Mouse (Mus musculus): Measurements from ENCODE around the gene Hbb-bh1.
"Not testable (repeated sequence)": the region's sequence is repeated elsewhere in the genome, so short reads cannot be mapped to it uniquely, and the experiment has no call there.

Hbb-bh1 gene

DNA sequence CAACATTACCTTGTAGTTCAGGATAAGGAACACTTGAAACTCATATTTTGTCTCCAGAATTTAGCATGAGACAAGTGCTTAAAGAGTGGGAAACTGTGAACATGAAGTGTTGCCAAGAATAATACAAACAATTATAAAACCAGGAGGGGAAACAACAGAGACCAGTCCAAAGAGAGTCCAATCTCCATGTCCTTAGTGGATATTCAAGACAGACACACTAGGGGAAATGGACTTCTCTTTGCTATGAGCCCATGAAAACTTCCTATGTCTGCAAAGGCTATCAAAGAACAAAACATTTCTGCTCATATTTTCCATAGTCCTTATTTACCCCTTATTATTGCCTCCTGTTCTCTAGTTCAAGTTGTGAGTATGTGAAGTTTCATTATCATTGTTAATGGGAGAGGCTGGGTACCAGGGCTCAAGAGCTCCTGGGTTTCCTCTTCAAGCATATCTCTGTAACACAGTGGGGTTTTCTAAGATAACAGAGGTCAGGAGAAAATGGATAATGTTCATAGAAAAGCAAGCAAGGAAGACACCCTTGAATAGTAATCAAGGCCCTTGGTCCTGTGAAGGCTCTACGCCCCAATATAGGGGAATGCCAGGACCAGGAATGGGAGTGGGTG is 31.6 kb downstream of the Hbb-bh1 start:
- DNase-seq, result no peak

DNA sequence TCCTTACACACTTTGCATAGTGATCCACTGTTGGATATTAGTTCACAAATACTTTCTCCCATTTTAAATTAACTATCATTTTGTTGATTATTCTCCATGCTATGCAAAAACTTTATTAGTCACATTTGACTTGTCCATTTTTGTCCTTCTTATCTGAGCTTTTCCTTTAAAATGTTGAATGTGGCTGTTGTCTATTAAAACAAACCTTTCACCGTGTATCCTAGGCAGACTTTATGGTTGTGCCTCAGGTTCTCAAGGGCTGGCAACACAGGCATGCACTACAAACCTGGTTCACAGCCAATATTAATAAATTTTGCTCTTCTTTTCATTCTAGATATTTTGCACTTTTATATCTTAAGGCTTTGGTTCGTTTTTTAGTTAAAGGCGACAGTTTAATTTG is 32.2 kb downstream of the Hbb-bh1 start:
- no peak for DNase-seq

DNA sequence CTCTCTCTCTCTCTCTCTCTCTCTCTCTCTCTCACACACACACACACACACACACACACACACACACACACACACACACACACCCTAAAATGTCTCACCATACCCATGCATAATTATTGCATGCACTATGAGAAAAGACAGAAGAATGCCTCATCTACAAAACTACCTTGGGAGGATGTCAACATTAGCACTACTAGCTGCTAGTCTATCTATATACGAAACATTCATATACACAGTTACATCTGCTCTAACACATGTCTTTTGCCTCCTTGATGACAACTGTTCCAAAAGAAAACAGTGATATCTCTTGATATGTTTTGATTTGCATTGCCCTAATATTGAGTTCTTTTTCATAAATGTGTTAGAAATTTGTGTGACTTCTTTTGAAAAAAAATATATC is 32.7 kb downstream of the Hbb-bh1 start:
- DNase-seq, result no peak

DNA sequence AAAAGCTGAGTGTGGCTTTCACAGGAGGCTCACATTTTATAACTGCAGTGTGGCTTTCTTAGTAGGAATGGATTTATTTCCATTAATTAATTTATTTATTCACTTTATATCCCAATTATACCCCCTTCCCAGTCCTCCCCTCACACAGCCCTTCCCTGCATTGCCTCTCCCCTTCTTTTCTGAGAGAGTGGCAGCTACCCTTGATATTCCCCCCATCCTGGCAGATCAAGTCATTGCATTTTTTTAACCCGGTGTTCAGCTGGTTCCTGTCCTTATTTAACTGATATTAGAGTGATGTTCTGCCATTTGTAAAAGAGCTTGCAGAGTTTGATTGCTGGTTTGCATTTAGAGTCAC is 33.2 kb downstream of the Hbb-bh1 start:
- DNase-seq, result no peak

DNA sequence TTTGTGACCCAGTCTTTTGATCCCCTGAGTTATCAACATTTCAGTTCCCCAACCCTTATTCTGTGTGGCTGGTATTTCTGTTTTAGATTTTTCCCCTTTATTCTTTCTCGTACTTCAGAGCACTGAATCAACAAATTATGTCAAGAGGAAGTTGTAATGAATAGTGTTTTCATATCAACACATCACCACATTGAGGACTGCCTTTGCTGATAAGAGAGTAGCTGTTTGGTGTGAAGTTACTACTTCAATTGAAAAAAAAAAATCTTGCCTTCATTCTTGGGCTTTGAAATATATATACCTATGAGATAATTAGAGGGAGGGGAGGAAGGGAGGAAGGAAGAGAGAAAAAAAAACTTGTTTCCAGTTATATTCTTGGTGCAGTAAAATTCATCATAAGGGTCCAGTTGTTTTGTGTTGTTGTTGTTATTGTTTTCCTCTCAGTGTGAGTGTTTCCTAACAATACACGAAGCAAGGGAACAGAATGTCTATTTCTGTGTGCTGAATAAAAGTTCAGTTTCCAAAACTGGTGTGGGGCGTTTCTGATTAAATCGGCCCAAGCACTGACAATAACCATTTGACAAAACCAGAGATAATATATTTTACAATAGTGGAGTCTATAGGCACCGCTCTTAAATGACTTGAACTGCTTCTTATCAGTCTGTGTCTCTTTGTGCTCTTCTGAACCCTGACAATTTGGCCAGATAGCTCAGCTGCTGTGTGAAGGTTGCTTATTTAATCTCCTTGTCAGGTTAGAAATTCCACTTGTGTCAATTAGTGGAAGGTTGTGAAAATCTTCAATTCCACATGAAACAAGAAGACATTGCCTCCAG is 33.8 kb downstream of the Hbb-bh1 start:
- DNase-seq, result no peak

DNA sequence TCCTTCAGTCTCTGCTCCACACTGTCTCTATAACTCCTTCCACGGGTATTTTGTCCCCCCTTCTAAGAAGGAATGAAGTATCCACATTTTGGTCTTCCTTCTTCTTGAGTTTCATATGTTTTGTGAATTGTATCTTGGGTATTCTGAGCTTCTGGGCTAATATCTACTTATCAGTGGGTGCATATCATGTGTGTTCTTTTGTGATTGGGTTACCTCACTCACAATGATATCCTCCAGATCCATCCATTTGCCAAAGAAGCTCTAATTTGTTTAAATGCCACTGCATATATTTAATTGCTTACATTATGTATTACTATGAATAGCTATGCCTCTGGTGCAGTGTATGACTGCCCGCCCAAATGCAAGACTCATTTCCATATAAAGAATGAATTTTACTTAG is 34.8 kb downstream of the Hbb-bh1 start:
- DNase-seq, result not testable (repeated sequence)

DNA sequence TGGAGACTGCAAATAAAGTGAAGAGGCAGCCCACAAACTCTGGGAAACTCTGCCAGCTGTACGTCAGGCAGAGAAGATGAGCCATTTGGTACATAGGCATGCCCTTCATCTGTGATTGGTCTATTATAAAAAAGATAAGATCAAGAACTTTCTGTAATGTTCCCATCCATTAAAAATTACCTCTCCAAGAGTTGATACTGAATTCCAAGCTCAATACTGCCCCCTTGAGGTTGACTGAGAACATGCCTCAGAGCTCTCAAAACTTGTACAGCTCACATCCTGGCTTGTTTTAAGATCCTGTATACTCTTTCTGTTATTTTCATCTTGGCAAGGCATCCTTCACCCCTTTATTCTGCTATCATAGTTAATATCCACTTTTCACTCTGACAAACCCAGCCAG is 36.1 kb downstream of the Hbb-bh1 start:
- DNase-seq, result peak; percentile 2 to 4

DNA sequence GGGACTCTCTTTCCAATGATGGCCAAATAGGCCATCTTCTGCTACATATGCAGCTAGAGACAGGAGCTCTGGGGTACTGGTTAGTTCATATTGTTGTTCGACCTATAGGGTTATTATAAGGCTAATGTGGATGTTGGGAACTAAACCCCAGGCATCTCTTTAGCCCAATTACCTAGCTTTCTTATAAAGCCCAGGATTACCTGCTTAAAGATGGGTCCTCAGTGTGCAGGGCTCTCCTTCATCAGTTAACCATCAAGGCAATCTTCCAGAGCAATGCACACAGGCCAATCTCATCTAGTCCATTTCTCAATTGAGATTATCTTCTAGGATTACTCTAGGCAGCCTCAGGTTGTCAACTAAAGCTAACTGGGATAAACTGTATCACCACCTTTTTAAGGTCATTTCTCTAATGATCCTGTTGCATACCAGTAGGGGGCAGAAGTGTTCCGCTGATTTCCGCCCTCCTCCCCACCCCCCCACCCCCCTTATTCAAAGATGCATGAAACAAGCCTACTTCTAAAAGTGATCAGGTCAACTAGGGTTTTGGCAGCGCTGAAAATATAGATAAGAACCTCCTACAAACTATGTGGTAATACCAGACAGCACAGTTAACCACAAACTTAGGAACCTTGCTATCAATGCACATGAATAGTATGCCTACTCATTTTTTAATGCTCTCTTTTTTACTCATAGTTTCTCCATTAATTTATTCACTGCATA is 50.1 kb downstream of the Hbb-bh1 start:
- no peak for DNase-seq

DNA sequence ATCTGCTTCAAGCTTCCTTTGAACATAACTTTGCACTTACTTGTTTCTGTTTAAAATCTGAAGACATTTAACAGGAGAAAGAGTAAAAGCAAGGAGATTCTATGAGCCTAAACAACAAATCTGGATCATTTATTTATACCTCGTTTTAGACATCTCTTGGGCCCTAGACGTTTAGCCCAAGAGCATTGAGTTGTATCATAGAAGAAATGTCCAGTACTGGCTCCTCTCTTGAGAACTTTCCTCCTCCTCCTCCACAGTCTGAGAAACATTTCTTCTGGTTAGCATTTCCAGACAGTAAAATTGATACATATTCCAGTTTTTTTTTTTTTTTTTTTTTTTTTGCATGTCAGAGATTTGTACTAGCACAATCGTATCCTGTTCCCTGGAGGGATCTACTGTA is 51.2 kb downstream of the Hbb-bh1 start, which contains the start of gene Olfr67:
Olfr67 (minus strand) TSS at position 101 of the 400 bp plus-strand sequence.
- DNase-seq, result no peak
